Mouse (Mus musculus): ENCODE measurements around the gene Gm49358. TPM values are rescaled to one million over a fixed set of nuclear protein-coding genes. Genes with fewer than 3 reads are reported as not detected.

The Gm49358 gene
- total RNA-seq, 2 experiments from 2014 or later: 12.4 to 14.0 TPM

- DNase-seq: no peak
Measured at GRCm38 (mm10) chr10:86814292-86815131, 50.7 kb downstream of the Gm49358 start.

GRCm38 (mm10) chr10:86815133-86815532, 51.4 kb downstream of the Gm49358 start:
- DNase-seq: no peak

- peak; percentile 46 for DNase-seq
Measured at GRCm38 (mm10) chr10:86819649-86820165, 55.9 kb downstream of the Gm49358 start.

GRCm38 (mm10) chr10:86821014-86821413, 57.2 kb downstream of the Gm49358 start:
- DNase-seq: no peak

- DNase-seq: no peak
Measured at GRCm38 (mm10) chr10:86824093-86824492, 60.3 kb downstream of the Gm49358 start.

GRCm38 (mm10) chr10:86824871-86825270, 61.1 kb downstream of the Gm49358 start:
- no peak for DNase-seq

GRCm38 (mm10) chr10:86825871-86826522, 62.2 kb downstream of the Gm49358 start:
- DNase-seq: peak; percentile 81

GRCm38 (mm10) chr10:86826929-86827328, 63.2 kb downstream of the Gm49358 start:
- DNase-seq: no peak

- DNase-seq: no peak
Measured at GRCm38 (mm10) chr10:86828221-86829135, 64.7 kb downstream of the Gm49358 start.

- DNase-seq: no peak
Measured at GRCm38 (mm10) chr10:86829515-86829914, 65.7 kb downstream of the Gm49358 start.

GRCm38 (mm10) chr10:86836784-86837183, 73.0 kb downstream of the Gm49358 start:
- DNase-seq: no peak

GRCm38 (mm10) chr10:86838827-86839226, 75.1 kb downstream of the Gm49358 start:
- no peak for DNase-seq

- no peak for DNase-seq
Measured at GRCm38 (mm10) chr10:86842659-86843058, 78.9 kb downstream of the Gm49358 start.

- DNase-seq: no peak
Measured at GRCm38 (mm10) chr10:86846926-86847467, 83.2 kb downstream of the Gm49358 start.

- DNase-seq: no peak
Measured at GRCm38 (mm10) chr10:86849087-86849486, 85.3 kb downstream of the Gm49358 start.

GRCm38 (mm10) chr10:86849508-86849907, 85.7 kb downstream of the Gm49358 start:
- DNase-seq: no peak

GRCm38 (mm10) chr10:86852160-86852559, 88.4 kb downstream of the Gm49358 start:
- no peak for DNase-seq

- no peak for DNase-seq
Measured at GRCm38 (mm10) chr10:86853433-86853832, 89.7 kb downstream of the Gm49358 start.

GRCm38 (mm10) chr10:86860396-86860795, 96.6 kb downstream of the Gm49358 start:
- DNase-seq: no peak

GRCm38 (mm10) chr10:86862496-86862895, 98.7 kb downstream of the Gm49358 start:
- DNase-seq: no peak

GRCm38 (mm10) chr10:86863429-86863828, 99.7 kb downstream of the Gm49358 start:
- no peak for DNase-seq

- no peak for DNase-seq
Measured at GRCm38 (mm10) chr10:86872121-86872520, 108.3 kb downstream of the Gm49358 start.

Measured in gastrocnemius, postnatal 25 days (tissue).